Mouse (Mus musculus) heart, embryonic 15.5 days (tissue): Measurements from ENCODE around the gene Ddx42. TPM values are rescaled to one million over a fixed set of nuclear protein-coding genes. Genes with fewer than 3 reads are reported as not detected.
"Not testable (repeated sequence)": the region's sequence is repeated elsewhere in the genome, so short reads cannot be mapped to it uniquely, and the experiment has no call there.

Source experiments
- ATAC-seq: fragments of 200-750 bp; cut with Nextera tagmentation; replicated peaks from 2 replicates; pipeline ENCODE4 v1.8.0; 2017; ENCODE audit warnings: low read depth, moderate TSS enrichment; ENCODE audit not compliant: insufficient number of reproducible peaks, insufficient read depth, low FRiP score
- H3K27ac ChIP-seq: fragments of 300-500 bp; sonication (generic); 2 replicates; pipeline ENCODE4 v1.5.1; 2015; ENCODE audit warnings: mild to moderate bottlenecking, inconsistent platforms
- H3K27me3 ChIP-seq: fragments of 300-500 bp; sonication (generic); 2 replicates; pipeline ENCODE4 v1.6.1; 2015; ENCODE audit warnings: inconsistent platforms
- H3K36me3 ChIP-seq: fragments of 300-500 bp; sonication (generic); 2 replicates; pipeline ENCODE4 v1.6.1; 2015; ENCODE audit warnings: mild to moderate bottlenecking, inconsistent platforms
- H3K4me1 ChIP-seq: fragments of 300-500 bp; sonication (generic); replicated peaks from 2 replicates; pipeline ENCODE4 v1.6.1; 2015; ENCODE audit warnings: inconsistent platforms
- H3K4me2 ChIP-seq: fragments of 300-500 bp; sonication (generic); 2 replicates; pipeline ENCODE4 v1.6.1; 2015; ENCODE audit warnings: inconsistent platforms, mild to moderate bottlenecking, moderate library complexity
- H3K4me3 ChIP-seq: fragments of 300-500 bp; sonication (generic); 2 replicates; pipeline ENCODE4 v1.5.1; 2015; ENCODE audit warnings: mild to moderate bottlenecking, inconsistent platforms
- H3K9ac ChIP-seq: fragments of 300-500 bp; sonication (generic); 2 replicates; pipeline ENCODE4 v1.6.1; 2015; ENCODE audit warnings: mild to moderate bottlenecking, inconsistent platforms
- H3K9me3 ChIP-seq: fragments of 300-500 bp; sonication (generic); replicated peaks from 2 replicates; pipeline ENCODE4 v1.6.1; 2016; ENCODE audit warnings: inconsistent platforms
- WGBS: fragments of 180-500 bp; shearing (Covaris S2); methylation state at CpG from one replicate; pipeline ENCODE4 v1.1.7; 2015; ENCODE audit warnings: mixed read lengths; 5-methylcytosine and 5-hydroxymethylcytosine counted together
- polyA plus RNA-seq: library from polyadenylated mRNA; unstranded; fragments of >200 nt; fragmentation: Nextera tagmentation; extraction: Ambion mirVana; gene quantifications from 2 replicates; pipeline ENCODE4 v1.2.1, GENCODE M21; 2015

Ddx42 gene
- polyA plus RNA-seq, 1 experiment from 2014 or later: 41.1 TPM

GRCm38 (mm10) chr11:106202123-106202465 lies 14.6 kb upstream of the Ddx42 start, which contains the start of gene Strada:
Gene Strada, minus strand, starts transcription at chr11:106202168.
- Histone ChIP-seq H3K27ac (no peak within 1 kb of the TSS), H3K36me3 (peaks cover 70% of the 10 kb centered on the region), H3K9ac (no peak within 1 kb of the TSS), H3K4me2 (no peak within 1 kb of the TSS), H3K4me3 (no peak within 1 kb of the TSS), H3K9me3 (no peaks in the 10 kb centered on the region), H3K4me1 (no peaks in the 10 kb centered on the region), H3K27me3 (no peaks in the 10 kb centered on the region)
- ATAC-seq: no peak
- 75% methylated on average over 5 of the region's 5 CpGs for WGBS

- WGBS: 77% methylated on average over 8 of the region's 8 CpGs
- peaks cover 22% of the 10 kb centered on the region for H3K4me1 ChIP-seq
- peaks cover 48% of the 10 kb centered on the region for H3K36me3 ChIP-seq
These were observed 4.0 kb upstream of the Ddx42 start for GRCm38 (mm10) chr11:106212771-106213170.

GRCm38 (mm10) chr11:106214856-106215255 lies 1.9 kb upstream of the Ddx42 start:
- H3K4me1 ChIP-seq: peaks cover 33% of the 10 kb centered on the region
- H3K4me3 ChIP-seq: peak overlapping the region; percentile 100
- ATAC-seq: no peak
- 0 out of 2 replicates have a peak overlapping the region, but pooled peaks have one; percentile 82 for H3K9ac ChIP-seq
- 89% methylated on average over 5 of the region's 5 CpGs for WGBS
- H3K27ac ChIP-seq: no peak overlapping the region
- peak overlapping the region; percentile 62 for H3K4me2 ChIP-seq
- peaks cover 27% of the 10 kb centered on the region for H3K36me3 ChIP-seq
- no peaks in the 10 kb centered on the region for H3K27me3 ChIP-seq
- no peaks in the 10 kb centered on the region for H3K9me3 ChIP-seq

More at GRCm38 (mm10) chr11:106212771-106213170, 4.0 kb upstream of the Ddx42 start:
- Histone ChIP-seq H3K9me3 (no peaks in the 10 kb centered on the region), H3K9ac (no peak overlapping the region), H3K4me3 (no peak overlapping the region), H3K27me3 (no peaks in the 10 kb centered on the region), H3K27ac (no peak overlapping the region), H3K4me2 (no peak overlapping the region)
- no peak for ATAC-seq

- no peak for ATAC-seq
- peaks cover 21% of the 10 kb centered on the region for H3K36me3 ChIP-seq
- no peaks in the 10 kb centered on the region for H3K27me3 ChIP-seq
- peak overlapping the region; percentile 82 for H3K9ac ChIP-seq
- peak overlapping the region; percentile 97 for H3K27ac ChIP-seq
- H3K9me3 ChIP-seq: no peaks in the 10 kb centered on the region
- H3K4me1 ChIP-seq: peaks cover 33% of the 10 kb centered on the region
- peak overlapping the region; percentile 100 for H3K4me3 ChIP-seq
- H3K4me2 ChIP-seq: peak overlapping the region; percentile 62
- 16% methylated on average over 7 of the region's 7 CpGs for WGBS
These were observed 1.3 kb upstream of the Ddx42 start for GRCm38 (mm10) chr11:106215450-106215859.

- peak within 1 kb of the TSS; percentile 64 for H3K4me2 ChIP-seq
- H3K27me3 ChIP-seq: no peaks in the 10 kb centered on the region
- H3K4me1 ChIP-seq: peaks cover 33% of the 10 kb centered on the region
- H3K36me3 ChIP-seq: peaks cover 17% of the 10 kb centered on the region
- no peaks in the 10 kb centered on the region for H3K9me3 ChIP-seq
- H3K4me3 ChIP-seq: peak within 1 kb of the TSS; percentile 100
- H3K27ac ChIP-seq: peak within 1 kb of the TSS; percentile 97
- H3K9ac ChIP-seq: peak within 1 kb of the TSS; percentile 100
- WGBS: under 1% methylated on average over 46 of the region's 46 CpGs
- ATAC-seq: peak; percentile 97
These were observed 598 bp upstream of the Ddx42 start, which contains the start of gene Ccdc47 for GRCm38 (mm10) chr11:106215927-106216729. Gene Ccdc47, minus strand, starts transcription at chr11:106216344.

GRCm38 (mm10) chr11:106220603-106221002 lies 3.9 kb downstream of the Ddx42 start:
- Histone ChIP-seq H3K4me1 (peaks cover 14% of the 10 kb centered on the region), H3K27me3 (no peaks in the 10 kb centered on the region), H3K27ac (no peak overlapping the region), H3K4me2 (no peak overlapping the region), H3K9ac (no peak overlapping the region), H3K36me3 (peaks cover 17% of the 10 kb centered on the region), H3K9me3 (no peaks in the 10 kb centered on the region), H3K4me3 (no peak overlapping the region)
- 86% methylated on average over 3 of the region's 3 CpGs for WGBS
- ATAC-seq: no peak

GRCm38 (mm10) chr11:106233978-106234377 lies 17.3 kb downstream of the Ddx42 start:
- not testable (repeated sequence) for H3K4me2 ChIP-seq, H3K27me3 ChIP-seq, H3K4me1 ChIP-seq, H3K4me3 ChIP-seq, ATAC-seq, H3K27ac ChIP-seq, H3K9ac ChIP-seq, H3K9me3 ChIP-seq
- WGBS: 82% methylated on average over 8 of the region's 8 CpGs
- peaks cover 81% of the 10 kb centered on the region for H3K36me3 ChIP-seq

- 92% methylated on average over 1 of the region's 1 CpGs for WGBS
- no peaks in the 10 kb centered on the region for H3K27me3 ChIP-seq
- peaks cover 98% of the 10 kb centered on the region for H3K36me3 ChIP-seq
- no peak overlapping the region for H3K9ac ChIP-seq
- H3K9me3 ChIP-seq: no peaks in the 10 kb centered on the region; the same call in 1 of the 2 replicates
- H3K4me1 ChIP-seq: 0 out of 2 replicates have a peak, but pooled peaks cover 2% of the 10 kb centered on the region
- ATAC-seq: no peak
- no peak overlapping the region for H3K4me3 ChIP-seq
- H3K4me2 ChIP-seq: no peak overlapping the region
- no peak overlapping the region for H3K27ac ChIP-seq
These were observed 30.1 kb downstream of the Ddx42 start for GRCm38 (mm10) chr11:106246834-106247233.

GRCm38 (mm10) chr11:106249326-106249725 lies 32.6 kb downstream of the Ddx42 start:
- WGBS: 85% methylated on average over 7 of the region's 7 CpGs
- ATAC-seq: no peak

GRCm38 (mm10) chr11:106254767-106255166 lies 38.0 kb downstream of the Ddx42 start:
- Histone ChIP-seq H3K36me3 (peaks cover 51% of the 10 kb centered on the region), H3K4me2 (peak overlapping the region; percentile 94), H3K9ac (peak overlapping the region; percentile 70), H3K27me3 (no peaks in the 10 kb centered on the region), H3K27ac (no peak overlapping the region), H3K9me3 (no peaks in the 10 kb centered on the region), H3K4me1 (peaks cover 23% of the 10 kb centered on the region), H3K4me3 (peak overlapping the region; percentile 93)
- no peak for ATAC-seq
- 8% methylated on average over 2 of the region's 2 CpGs for WGBS

More at GRCm38 (mm10) chr11:106249326-106249725, 32.6 kb downstream of the Ddx42 start:
- Histone ChIP-seq H3K4me1 (0 out of 2 replicates have a peak, but pooled peaks cover 2% of the 10 kb centered on the region), H3K4me2 (no peak overlapping the region), H3K27me3 (no peaks in the 10 kb centered on the region), H3K36me3 (peaks cover 90% of the 10 kb centered on the region), H3K9me3 (no peaks in the 10 kb centered on the region), H3K27ac (no peak overlapping the region), H3K9ac (no peak overlapping the region), H3K4me3 (no peak overlapping the region)

GRCm38 (mm10) chr11:106255174-106255573 lies 38.4 kb downstream of the Ddx42 start:
- no peak for ATAC-seq
- 2% methylated on average over 22 of the region's 22 CpGs for WGBS

More at GRCm38 (mm10) chr11:106255174-106255573, 38.4 kb downstream of the Ddx42 start:
- peak overlapping the region; percentile 93 for H3K4me3 ChIP-seq
- H3K4me2 ChIP-seq: peak overlapping the region; percentile 94
- H3K27me3 ChIP-seq: no peaks in the 10 kb centered on the region
- no peaks in the 10 kb centered on the region for H3K9me3 ChIP-seq
- H3K27ac ChIP-seq: peak overlapping the region; percentile 78; the same call in 1 of the 2 replicates
- peaks cover 47% of the 10 kb centered on the region for H3K36me3 ChIP-seq
- H3K4me1 ChIP-seq: peaks cover 23% of the 10 kb centered on the region
- H3K9ac ChIP-seq: peak overlapping the region; percentile 70
